Comparison of ENCODE assay signal across 8 mouse cellular contexts in the genomic region with DNA sequence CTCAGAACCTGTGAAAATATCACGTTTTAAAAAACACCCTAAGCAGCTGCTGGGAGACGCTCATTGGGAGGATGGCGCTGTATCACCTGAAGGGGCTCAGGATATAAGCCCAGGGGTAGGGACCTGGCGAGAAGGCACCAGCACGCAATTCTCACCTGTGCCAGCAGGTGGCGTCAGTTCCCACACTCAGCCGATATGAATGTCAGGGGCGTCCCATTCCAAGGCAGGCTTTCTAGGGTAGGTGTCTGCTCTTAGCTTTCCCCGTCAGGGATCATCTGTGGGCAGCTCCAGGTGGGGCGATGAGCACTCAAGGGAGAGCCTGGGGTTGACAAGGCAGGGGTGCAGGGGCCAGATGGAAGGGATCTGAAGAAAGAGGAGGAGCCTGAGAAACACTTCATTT. TPM values are rescaled to one million over a fixed set of nuclear protein-coding genes. Genes with fewer than 3 reads are reported as not detected.
DNase-seq lines count a peak whose midpoint lies in the region; ATAC-seq and TF ChIP-seq lines count a peak whose summit lies in the region.

No protein-coding gene starts in this region.

- intact Hi-C loops in heart, postnatal 14 days (cut with DNase I), result loop anchor here (2.0 kb wide), 1 partner anchor 294 kb away; no protein-coding TSS in a partner anchor

- no peak for TF ChIP-seq POLR2A in bone marrow, adult 2 months (IDR thresholded peaks at IDR 0.05; ENCODE audit: borderline replicate concordance, control insufficient read depth, low read depth, low read length)

- no peak overlapping the region for H3K4me3 ChIP-seq in heart, embryonic 12.5 days
- H3K4me3 ChIP-seq in bone marrow, adult 2 months (replicated peaks; ENCODE audit: control insufficient read depth, low read depth, low read length), result no peak overlapping the region
- H3K4me3 ChIP-seq in forebrain, embryonic 13.5 days, result no peak overlapping the region
- no peak overlapping the region for H3K4me3 ChIP-seq in midbrain, embryonic 16.5 days (ENCODE audit: low read depth, low read length)

- TF ChIP-seq CTCF in bone marrow, adult 2 months (IDR thresholded peaks at IDR 0.05; ENCODE audit: control insufficient read depth, insufficient read depth, low read length), result peak; percentile 61

- no peak overlapping the region for H3K27ac ChIP-seq in heart, embryonic 12.5 days (ENCODE audit: poor library complexity, severe bottlenecking)
- no peak overlapping the region for H3K27ac ChIP-seq in bone marrow, adult 2 months (ENCODE audit: control insufficient read depth, insufficient read depth, low read depth, low read length, poor library complexity)
- no peak overlapping the region for H3K27ac ChIP-seq in forebrain, embryonic 13.5 days
- H3K27ac ChIP-seq in midbrain, embryonic 16.5 days (ENCODE audit: low read length), result no peak overlapping the region

- no peak for ATAC-seq in heart, embryonic 12.5 days (ENCODE audit: insufficient number of reproducible peaks, low FRiP score)
- ATAC-seq in forebrain, embryonic 13.5 days, result peak; percentile 38
- peak; percentile 56; the same call in 1 of the 2 replicates for ATAC-seq in midbrain, embryonic 16.5 days

- H3K4me1 ChIP-seq in heart, embryonic 12.5 days (replicated peaks), result peaks cover 4% of the 10 kb centered on the region
- H3K4me1 ChIP-seq in bone marrow, adult 2 months (ENCODE audit: control insufficient read depth, insufficient read depth, low read length), result no peaks in the 10 kb centered on the region
- peaks cover 34% of the 10 kb centered on the region for H3K4me1 ChIP-seq in forebrain, embryonic 13.5 days
- 0 out of 2 replicates have a peak, but pooled peaks cover 1% of the 10 kb centered on the region for H3K4me1 ChIP-seq in midbrain, embryonic 16.5 days (ENCODE audit: control insufficient read depth, insufficient read depth, low read length)

- no peaks in the 10 kb centered on the region for H3K9me3 ChIP-seq in heart, embryonic 12.5 days (replicated peaks)
- H3K9me3 ChIP-seq in forebrain, embryonic 13.5 days (replicated peaks), result no peaks in the 10 kb centered on the region
- H3K9me3 ChIP-seq in midbrain, embryonic 16.5 days (replicated peaks; ENCODE audit: control insufficient read depth, low read length, poor library complexity, severe bottlenecking), result no peaks in the 10 kb centered on the region

- DNase-seq in heart, postnatal 14 days, result peak; percentile 40 to 61
- peak; percentile 15 for DNase-seq in CD4-positive helper T cell, adult 2 months (ENCODE audit: low read depth, low spot score)
- peak; percentile 52 to 64 for DNase-seq in layer of hippocampus, postnatal 14 days (ENCODE audit: low spot score in 2 of 2)
- no peak for DNase-seq in T-cell, adult 2 months (ENCODE audit: low spot score)

- H3K27me3 ChIP-seq in heart, embryonic 12.5 days (replicated peaks), result peaks cover 12% of the 10 kb centered on the region; the same call in 1 of the 2 replicates
- H3K27me3 ChIP-seq in forebrain, embryonic 13.5 days, result 0 out of 2 replicates have a peak, but pooled peaks cover 2% of the 10 kb centered on the region
- no peaks in the 10 kb centered on the region for H3K27me3 ChIP-seq in midbrain, embryonic 16.5 days (ENCODE audit: control insufficient read depth, insufficient read depth, low read depth, low read length)

- no peaks in the 10 kb centered on the region for H3K36me3 ChIP-seq in heart, embryonic 12.5 days
- no peaks in the 10 kb centered on the region for H3K36me3 ChIP-seq in forebrain, embryonic 13.5 days (ENCODE audit: poor library complexity, severe bottlenecking)
- H3K36me3 ChIP-seq in midbrain, embryonic 16.5 days (ENCODE audit: control insufficient read depth, insufficient read depth, low read length), result no peaks in the 10 kb centered on the region

- no peak overlapping the region for H3K4me2 ChIP-seq in heart, embryonic 12.5 days
- no peak overlapping the region for H3K4me2 ChIP-seq in forebrain, embryonic 13.5 days
- no peak overlapping the region for H3K4me2 ChIP-seq in midbrain, embryonic 16.5 days (ENCODE audit: low read length)

- H3K9ac ChIP-seq in heart, embryonic 12.5 days, result no peak overlapping the region
- no peak overlapping the region for H3K9ac ChIP-seq in forebrain, embryonic 13.5 days
- no peak overlapping the region for H3K9ac ChIP-seq in midbrain, embryonic 16.5 days (ENCODE audit: low read depth, low read length)

- 6% methylated on average over 10 of the region's 10 CpGs for WGBS in heart, embryonic 12.5 days
- 6% methylated on average over 10 of the region's 10 CpGs for WGBS in bone marrow, adult 2 months
- WGBS in forebrain, embryonic 13.5 days, result 3% methylated on average over 10 of the region's 10 CpGs
- WGBS in midbrain, embryonic 16.5 days, result 4% methylated on average over 10 of the region's 10 CpGs

RNA-seq across cellular contexts. Expression of a gene that starts 18.6 kb away (rescaled TPM):
- not detected for total RNA-seq in heart, postnatal 14 days (2021)
- 0.10 TPM in 2 replicates for polyA plus RNA-seq in heart, embryonic 12.5 days (2016; fragmentation: Nextera tagmentation; extraction: Ambion mirVana)
- not detected in 2 replicates for polyA plus RNA-seq in bone marrow, adult 2 months (2011; ENCODE audit: insufficient read depth, insufficient read length, low replicate concordance, missing spikeins)
- polyA plus RNA-seq in forebrain, embryonic 13.5 days (2015; fragmentation: Nextera tagmentation; extraction: Ambion mirVana), result 84.8 and 104 TPM in 2 replicates
- 100 to 1,000 TPM; 127 to 142 TPM for total RNA-seq in layer of hippocampus, postnatal 14 days (2021)
- polyA plus RNA-seq in midbrain, embryonic 16.5 days (2015; fragmentation: Nextera tagmentation; extraction: Ambion mirVana), result 19.8 and 27.8 TPM in 2 replicates

RNA-seq across cellular contexts. Expression of a gene that starts 35.9 kb away (rescaled TPM):
- total RNA-seq in heart, postnatal 14 days (2021), result 1 to 10 TPM; 3.7 to 4.0 TPM
- polyA plus RNA-seq in heart, embryonic 12.5 days (2016; fragmentation: Nextera tagmentation; extraction: Ambion mirVana), result 16.3 and 16.6 TPM in 2 replicates
- polyA plus RNA-seq in bone marrow, adult 2 months (2011; ENCODE audit: insufficient read depth, insufficient read length, low replicate concordance, missing spikeins), result 0.45 TPM in 1 of 2 replicates, not detected in the other
- 10.7 and 13.0 TPM in 2 replicates for polyA plus RNA-seq in forebrain, embryonic 13.5 days (2015; fragmentation: Nextera tagmentation; extraction: Ambion mirVana)
- 10 to 100 TPM; 19.2 to 21.7 TPM for total RNA-seq in layer of hippocampus, postnatal 14 days (2021)
- polyA plus RNA-seq in midbrain, embryonic 16.5 days (2015; fragmentation: Nextera tagmentation; extraction: Ambion mirVana), result 8.7 and 12.2 TPM in 2 replicates

Comparison
In these comparisons a context has a peak if more than half of its experiments do, and no peak if none do; other contexts are left out.
1. RNA of a gene that starts 18.6 kb away (polyA plus RNA-seq): 84.8 to 104 TPM in forebrain, embryonic 13.5 days and 19.8 to 27.8 TPM in midbrain, embryonic 16.5 days; not detected in bone marrow, adult 2 months and 0.10 TPM in heart, embryonic 12.5 days; every median in the first group is over 10 times any median in the second.